Mouse (Mus musculus) spleen, embryonic (tissue): ENCODE data around the gene Mchr1.
"Not testable (repeated sequence)": the region's sequence is repeated elsewhere in the genome, so short reads cannot be mapped to it uniquely, and the experiment has no call there.

Source experiments
- CTCF ChIA-PET: fragments of 350-600 bp; sonication (Branson Sonifier 250); formaldehyde crosslinking; loops from one replicate; lab custom pipeline; 2022; lab: Charles Lee

Mchr1 gene

DNA sequence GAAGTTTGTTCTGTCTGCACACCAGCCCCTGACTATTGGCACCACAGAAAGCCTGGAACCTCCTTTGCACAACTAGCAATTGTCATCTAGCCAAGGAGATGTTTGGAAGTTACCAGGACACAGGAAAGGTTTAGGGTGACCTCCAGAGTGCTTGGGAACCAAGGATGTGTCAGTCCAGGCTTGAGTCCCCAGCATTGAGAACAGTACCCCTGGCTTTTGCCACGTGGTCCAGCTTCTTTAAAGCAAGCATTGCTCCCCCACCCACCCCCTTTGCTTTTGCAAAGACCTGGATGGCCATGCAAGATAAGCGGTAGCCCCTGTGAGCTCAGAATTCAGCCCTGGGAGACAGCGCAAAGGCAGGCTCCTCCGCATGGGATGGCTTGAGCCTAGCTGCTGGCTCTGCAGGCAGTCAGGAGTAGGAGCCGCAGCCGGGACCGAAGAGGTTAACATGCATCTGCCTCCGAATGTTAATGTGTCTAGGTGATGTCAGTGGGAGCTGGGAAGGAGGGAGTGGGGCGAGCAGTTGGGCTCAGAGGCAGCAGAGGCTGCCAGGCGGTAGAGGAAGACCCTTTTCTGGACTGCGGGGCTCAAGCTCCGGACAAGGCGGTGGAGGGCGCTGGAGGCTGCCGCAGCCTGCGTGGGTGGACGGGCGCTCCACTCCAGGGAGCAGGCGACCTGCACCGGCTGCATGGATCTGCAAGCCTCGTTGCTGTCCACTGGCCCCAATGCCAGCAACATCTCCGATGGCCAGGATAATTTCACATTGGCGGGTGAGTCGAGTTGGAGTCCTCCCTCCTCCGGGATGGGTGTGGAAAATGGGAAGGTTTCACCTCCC, at the start of gene Mchr1:
Gene Mchr1 (plus strand): TSS at position 414 of the 835 bp plus-strand sequence.
- CTCF ChIA-PET = no interaction called here

DNA sequence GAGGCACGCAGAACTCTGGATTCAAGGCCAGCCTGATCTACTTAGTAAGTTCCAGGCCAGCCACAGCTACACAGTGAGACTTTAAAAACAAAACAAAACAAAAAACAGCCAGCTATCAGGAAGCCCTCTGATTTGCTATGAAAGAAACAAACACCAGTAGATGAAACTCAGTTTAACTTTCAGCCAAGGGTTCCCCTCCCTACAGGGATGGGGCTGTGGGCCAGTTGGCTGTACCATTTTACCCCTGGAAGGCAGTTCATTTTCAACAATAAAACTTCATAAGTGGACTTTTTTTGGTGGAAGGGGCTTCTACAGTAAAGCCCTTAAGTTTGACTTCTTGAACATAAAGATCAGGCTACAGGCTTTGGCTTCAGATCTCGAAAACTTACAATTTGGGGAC, 46.2 kb upstream of the Mchr1 start:
- CTCF ChIA-PET = no interaction called here

DNA sequence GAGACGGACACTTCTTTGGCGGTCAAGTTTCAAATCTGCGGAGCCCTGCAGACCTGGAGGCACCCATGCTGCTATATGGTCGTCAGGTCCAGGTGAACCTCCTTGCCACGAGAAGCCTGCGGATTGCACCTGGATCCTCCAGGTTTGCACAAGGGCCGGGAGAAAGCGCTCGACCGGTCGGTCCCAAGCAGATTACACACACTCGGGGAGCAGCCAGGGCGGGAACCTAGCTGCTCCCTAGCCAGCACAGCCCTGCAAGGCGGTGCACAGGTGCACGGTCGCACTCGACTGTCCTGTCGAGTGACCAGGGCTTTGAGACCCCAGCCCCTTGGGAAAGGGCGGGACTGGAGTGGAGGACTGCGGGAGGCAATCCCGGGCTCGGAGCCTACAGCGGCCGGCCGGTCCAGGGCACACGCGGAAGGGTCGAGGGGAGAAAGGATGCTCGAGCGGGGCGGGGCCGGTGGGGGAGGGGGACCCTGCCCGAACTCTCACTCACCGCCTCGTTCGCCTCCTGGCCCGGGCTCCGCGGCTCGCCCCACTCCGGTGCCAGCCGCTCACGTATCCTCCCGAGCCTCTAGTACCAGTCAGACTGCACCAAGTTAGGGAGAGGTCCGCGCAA, 45.2 kb upstream of the Mchr1 start:
- CTCF ChIA-PET = no interaction called here

DNA sequence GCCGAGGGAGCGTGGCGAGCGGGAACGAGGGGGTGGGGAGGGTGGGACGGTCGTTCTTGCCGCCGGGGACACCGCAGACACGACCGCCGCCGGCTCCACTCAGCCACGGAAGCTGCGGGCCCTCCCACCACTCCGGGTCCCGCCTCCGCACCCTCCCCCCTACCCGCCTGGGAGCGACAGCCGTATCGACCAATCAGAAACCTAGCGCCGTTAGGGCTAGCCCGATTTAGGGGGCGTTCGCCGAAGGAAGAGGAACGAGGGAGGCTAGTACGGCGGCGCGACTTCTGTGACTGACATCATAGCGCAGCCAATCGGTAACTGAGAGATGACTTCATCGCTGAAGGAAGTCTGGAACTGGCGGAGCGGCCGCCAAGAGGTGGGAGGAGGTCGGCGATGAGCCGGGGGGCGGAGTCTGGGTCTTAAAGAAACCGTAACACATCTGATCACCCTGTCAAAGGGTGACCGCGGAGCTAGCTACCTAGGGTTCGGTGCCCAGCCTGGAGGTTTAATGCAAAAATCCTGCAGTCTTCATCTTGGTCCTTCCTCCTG, 44.6 kb upstream of the Mchr1 start, which contains the start of gene Mrtfa:
Gene Mrtfa (minus strand): TSS at position 128 of the 549 bp plus-strand sequence.
- CTCF ChIA-PET = no interaction called here

DNA sequence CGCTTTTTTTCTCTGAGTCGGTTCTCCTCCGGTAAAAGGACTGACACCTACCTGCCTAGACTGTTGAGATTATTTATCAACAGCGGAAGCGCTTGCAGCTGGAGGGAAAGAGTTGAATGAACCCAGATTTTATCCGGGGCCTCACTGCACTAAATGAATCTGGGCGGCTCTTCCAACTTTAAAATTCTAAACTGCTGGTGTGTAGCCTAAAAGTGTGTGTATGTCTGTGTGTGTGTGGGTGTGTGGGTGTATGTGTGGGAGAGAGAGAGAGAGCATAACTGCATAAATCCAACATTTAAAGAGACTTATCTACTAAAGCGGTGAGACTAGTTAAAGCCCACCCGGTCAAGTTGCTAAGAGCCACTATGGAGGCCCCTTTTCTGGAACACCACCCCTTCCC, 44.0 kb upstream of the Mchr1 start:
- CTCF ChIA-PET = no interaction called here

DNA sequence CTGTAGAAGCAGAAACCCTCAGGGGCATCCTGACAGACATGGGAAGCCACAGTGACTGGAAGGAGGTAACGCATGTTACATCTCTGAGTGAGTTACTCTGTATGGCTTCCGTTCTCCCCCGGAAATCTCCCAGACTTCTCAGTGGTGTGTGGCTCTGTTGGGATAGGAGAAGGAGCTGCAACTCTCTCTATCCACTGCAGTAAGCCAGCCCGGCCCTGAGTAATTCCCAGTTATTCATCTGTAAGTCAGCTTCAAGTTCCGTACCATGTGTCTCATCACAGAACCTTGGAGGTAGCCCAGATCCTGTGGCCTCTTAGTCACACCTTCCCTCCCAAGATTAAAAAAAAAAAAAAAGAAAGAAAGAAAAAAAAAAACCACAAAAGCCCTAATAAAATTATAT, 43.0 kb upstream of the Mchr1 start:
- CTCF ChIA-PET = no interaction called here

DNA sequence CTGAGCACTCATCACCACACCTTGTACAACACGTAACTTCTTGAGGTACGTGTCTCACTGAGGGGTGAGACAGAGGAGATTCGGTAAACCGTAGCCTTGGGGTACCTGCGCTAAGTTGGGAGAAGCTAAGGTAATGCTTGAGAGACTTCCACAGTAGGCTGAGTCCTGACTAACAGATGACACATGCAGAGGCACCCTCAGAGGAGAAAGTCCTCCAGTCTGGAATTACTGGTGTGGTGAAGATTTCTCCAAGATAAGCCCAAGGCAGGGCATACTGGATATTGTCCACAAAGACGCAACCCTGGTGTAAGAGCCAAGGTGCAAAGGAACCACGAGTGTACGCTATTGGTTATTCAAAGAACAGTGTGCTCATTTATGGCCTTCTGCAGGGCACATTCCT, 42.4 kb upstream of the Mchr1 start:
- CTCF ChIA-PET = no interaction called here

DNA sequence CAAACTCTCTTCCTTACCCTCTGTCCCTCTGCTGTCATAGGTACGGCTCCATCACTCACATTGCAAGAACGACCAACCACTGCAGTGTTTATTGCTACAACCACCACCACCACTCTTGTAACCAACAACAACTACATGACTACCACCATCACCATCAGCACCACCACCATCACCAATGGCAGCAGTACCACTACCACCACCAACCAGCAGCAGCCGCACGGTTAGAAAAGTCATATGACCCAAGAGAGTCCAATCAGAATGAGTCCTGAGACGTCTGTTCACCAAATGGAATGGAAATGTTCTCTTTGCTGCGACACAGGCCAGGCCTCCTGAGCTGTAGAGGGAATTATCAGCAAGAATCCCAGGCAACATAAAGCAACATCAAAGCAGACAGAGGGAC, 40.5 kb upstream of the Mchr1 start:
- CTCF ChIA-PET = interaction anchor here (0.7 kb wide), 1 partner anchor 42 kb away, joined by 4 read pairs; no protein-coding TSS in a partner anchor

DNA sequence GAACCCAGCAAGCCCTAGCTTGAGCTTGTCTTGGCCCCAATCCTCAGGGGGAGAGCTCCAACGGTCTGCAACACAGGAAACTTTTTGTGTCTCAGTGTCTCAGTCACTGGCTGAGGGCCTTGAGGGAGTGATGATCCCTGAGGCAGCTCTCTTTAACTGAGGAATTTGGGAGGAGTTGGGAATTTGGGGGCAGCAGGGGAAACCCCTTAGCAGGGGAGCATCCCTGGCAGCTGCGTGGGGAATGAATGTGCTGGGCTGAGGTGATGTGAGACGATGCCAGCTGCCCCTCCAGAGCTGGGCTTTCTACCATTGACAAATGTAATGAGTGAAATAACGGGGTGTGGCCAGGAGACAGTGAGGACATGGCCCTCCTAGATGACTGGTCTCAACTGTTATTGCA, 39.9 kb upstream of the Mchr1 start:
- CTCF ChIA-PET = no interaction called here

DNA sequence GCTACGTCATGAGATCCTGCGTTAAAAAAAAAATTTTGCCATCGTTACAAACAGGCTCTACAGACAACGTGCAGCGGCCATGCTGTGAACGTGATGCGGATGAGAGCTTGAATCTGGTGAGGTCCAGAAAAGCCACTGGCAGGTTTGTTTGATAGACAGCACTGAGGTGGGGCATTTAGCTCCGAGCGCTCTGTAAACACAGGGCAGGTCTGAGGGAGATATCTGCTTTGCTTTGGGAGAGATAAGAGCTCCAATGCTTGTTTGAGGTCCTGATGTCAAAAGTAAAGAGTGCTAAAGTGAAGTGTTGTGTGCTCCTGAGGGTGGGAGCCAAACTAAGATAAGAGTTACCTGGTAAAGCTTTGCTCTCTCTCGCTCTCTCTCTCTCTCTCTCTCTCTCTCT, 38.1 kb upstream of the Mchr1 start:
- CTCF ChIA-PET = interaction anchor here (0.6 kb wide), 1 partner anchor 572 kb away, joined by 3 read pairs; no protein-coding TSS in a partner anchor

DNA sequence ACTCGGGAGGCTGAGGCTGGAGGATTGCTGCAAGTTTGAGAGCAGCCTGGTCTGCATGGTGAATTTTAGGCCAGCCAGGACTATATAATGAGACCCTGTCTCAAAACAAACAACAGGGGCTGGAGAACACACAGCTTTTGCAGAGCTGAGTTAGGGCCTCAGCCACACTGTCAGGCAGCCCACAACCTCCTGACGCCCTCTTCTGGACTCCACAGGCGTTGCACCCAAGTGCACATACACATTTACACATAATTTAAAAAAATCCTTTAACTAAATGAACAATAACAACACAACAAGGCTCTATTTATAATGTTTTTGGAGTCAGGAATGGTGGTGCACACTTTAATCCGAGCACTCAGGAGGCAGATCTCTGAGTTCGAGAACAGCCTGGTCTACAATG, 36.9 kb upstream of the Mchr1 start:
- CTCF ChIA-PET = no interaction called here

DNA sequence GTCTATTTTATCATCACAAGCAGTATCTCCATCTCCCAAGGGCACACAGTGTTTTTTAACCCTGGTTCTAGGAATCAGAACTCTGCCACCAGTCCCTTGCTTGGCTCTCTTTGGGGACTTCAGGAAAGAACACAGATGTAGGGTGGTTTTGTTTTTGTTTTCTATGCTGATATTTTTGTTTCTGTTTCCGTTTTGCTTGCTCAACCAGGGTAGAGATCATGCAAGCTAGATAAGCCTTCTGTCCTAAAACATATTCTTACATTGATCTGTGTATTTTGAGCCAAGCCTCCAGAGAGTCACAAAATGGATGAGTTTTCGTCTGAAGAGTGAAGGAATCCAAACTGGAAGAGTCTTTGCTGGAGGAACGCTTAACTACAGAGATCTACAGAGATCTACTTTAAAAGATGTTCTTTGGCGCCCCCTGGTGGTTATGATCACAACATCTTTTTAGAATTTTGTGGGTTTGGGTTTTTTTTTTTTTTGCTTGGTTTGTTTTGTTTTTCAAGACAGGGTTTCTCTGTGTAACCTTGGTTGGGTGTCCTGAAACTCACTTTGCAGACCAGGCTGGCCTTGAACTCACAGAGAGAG, 35.8 kb upstream of the Mchr1 start:
- CTCF ChIA-PET = interaction anchor here (0.7 to 1.2 kb wide), 3 partner anchors 47 to 176 kb away, joined by 3 to 9 read pairs (median 3); no protein-coding TSS in a partner anchor

DNA sequence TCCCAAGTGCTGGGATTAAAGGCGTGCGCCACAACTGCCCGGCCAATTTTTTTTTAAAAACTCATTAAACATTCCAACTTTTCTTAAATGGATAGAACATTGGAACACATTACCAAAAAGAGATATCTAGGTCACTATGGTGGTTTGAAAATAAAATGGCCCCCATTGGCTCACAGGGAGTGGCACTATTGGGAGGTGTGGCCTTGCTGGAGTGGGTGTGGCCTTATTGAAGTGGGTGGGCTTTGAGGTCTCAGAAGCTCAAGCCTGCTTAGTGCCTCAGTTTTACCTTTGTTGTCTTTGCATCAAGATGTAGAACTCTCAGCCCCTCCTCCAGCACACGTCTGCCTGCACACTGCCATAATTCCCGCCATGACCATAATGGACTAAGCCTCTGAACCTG, 32.8 kb upstream of the Mchr1 start:
- CTCF ChIA-PET = no interaction called here

DNA sequence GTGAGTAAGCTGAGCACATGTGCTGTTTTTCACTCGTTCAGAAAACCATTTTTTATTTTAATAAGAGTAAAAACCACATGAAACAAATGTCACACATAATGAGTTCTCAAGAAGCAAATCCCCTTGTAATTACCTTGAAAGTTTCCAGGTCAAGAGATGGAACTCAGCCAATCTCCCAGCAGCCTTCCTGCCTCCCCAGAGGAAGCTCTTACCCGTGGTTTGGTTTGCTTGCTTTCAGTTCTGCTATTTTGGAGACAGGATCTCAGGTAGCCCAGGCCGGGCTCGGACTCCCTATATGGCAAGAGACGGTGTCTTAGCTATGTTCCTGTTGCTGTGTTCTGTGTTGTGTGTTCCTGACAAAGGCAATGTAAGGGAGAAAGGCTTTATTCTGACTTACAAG, 24.8 kb upstream of the Mchr1 start:
- CTCF ChIA-PET = no interaction called here

DNA sequence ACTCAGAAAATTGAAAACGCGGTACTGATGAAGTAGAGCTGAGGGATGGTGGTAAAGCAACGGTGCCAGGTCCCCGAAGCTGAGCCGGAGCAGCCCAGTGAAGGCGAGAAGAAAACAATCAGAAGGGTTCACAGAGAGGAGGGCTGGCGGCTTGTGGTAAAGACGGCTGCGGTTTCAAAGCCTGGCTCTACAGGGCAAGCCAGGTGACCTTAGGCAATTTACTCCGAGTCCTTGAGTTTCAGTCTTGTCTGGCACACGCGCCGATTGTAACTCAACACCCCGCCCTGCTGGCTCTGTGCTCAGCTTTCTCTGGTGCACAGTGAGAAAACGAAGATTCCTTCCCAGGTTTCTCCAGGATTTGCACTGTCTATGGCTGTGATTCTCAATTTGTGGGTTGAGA, 22.3 kb upstream of the Mchr1 start:
- CTCF ChIA-PET = no interaction called here

DNA sequence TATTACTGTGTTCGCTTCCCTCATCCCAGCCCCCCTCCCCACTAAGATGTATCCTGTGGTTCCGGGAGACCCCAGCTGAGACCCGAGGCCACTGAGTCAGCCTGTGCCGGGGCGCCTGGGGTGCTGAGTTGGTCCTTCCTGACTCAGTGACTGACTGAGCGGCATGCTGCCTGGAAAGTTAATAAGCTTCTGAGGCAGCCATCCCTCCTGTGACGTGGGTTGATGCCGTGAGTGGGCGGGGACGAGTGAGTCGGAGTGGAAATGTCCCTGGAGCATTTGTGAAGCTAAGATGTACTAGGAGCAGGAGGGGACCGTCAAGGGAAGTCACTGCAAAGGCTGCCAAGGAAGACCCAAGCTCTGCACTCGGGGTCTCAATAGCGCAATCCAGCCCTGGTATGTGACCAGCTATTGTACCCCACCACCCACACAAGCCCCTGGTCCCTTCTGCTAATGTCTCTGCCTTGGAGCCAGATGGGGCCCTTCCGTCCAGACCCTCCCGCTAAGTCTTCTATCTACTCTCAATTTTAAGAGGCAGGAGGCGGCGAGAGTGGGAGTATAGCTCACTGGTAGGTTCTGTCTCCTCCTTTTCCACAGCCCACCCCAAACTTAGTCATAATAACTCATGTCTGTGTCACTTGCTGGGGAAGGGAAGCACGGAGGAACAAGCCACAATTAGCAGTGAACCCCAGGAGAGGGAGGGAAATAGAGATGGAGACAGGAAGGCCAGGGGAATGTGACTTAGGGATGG, 18.2 kb upstream of the Mchr1 start:
- CTCF ChIA-PET = no interaction called here

DNA sequence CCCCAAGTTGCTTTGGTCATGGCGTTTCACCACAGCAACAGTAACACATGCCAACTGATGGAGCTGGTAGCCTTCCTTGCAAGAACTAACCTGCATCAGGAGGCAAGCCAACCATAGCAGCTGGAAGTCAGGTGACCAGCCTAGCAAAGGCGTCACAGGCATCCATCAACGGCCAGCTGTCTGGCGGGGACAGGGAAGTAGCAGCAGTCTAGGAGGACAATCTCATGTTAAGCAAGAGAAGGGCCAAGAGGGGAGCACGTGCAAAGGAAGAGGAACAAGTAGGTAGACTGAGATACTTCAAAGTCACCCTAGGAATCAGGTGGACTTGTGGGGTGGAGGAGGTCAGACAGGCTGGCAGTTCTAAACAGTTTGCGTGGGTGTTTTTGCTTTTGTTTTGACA, 16.2 kb upstream of the Mchr1 start:
- CTCF ChIA-PET = no interaction called here

DNA sequence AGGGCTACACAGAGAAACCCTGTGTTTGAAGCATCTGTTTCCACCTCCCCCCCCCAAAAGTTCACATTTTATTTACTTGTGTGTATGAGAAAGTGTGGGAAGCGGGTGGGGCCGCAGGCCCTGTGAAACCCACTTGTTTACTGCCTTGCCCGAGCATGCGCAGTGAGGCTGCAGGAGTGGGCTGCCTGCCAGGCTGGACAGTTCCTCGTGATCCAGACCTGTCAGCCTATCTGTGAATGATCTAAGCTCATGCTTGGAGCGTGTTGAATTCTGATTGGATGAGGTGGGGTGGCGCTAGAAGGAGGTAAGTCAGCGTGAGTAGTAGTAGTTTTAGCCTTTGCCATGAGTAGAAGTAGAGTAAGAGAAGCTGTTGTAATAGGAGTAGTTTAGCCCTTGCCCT, 15.2 kb upstream of the Mchr1 start:
- CTCF ChIA-PET = not testable (repeated sequence)

DNA sequence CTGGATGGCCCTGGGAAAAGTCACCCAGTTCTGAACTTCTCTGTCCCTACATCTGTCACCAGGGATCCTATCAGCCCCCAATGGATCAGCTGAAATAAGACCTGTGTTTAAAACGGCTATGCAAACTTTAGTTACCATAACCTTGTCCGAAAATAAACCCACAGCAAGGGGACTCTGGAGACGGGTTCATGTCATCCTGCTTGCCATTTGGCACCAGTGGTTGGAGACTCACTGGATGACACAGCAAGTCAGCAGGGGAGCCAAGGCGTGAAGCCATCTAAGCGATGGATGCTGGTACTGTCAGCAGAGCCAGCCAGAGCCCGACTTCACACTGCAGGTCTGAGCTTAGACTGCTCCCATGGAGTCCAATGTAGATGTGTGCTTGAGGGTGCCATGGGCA, 13.9 kb upstream of the Mchr1 start:
- CTCF ChIA-PET = no interaction called here

DNA sequence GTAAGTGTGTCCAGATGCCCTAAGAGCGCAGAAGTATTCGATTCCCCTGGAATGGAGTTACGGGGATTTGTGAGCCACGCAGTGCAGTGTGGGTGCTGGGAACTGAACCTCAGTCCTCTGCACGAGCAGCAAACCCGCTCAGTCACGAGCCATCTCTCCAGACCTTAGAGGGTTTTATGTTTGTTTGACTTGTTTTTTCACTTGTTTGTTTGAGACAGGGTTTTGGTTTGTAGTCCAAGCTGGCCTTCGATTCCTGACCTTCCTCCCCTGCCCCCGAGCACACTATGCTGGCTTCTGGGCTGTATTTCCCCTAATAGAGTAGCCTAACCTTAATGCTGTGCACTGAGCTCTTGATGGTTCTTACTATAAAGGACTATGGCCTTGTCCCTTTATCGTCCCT, 10.3 kb upstream of the Mchr1 start:
- CTCF ChIA-PET = no interaction called here

DNA sequence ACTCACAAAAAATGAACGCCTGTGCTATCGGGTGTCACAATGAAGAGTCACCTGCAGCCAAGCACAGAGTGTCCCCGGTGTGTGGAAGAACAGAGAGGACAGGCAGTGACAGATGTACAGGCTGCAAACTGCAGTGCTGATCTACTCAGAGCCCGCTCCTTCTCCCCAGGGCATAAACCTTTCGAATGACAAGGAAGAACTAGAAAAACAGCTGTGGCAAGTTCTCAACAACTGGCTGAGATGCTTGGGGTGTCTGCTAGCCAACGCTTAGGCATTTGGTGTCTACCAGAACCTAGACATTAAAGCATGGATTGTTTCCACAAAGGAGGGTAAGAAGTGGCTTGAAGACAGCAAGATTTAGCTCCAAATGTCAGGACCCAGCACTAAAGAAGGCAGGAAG, 9.6 kb upstream of the Mchr1 start:
- CTCF ChIA-PET = no interaction called here

DNA sequence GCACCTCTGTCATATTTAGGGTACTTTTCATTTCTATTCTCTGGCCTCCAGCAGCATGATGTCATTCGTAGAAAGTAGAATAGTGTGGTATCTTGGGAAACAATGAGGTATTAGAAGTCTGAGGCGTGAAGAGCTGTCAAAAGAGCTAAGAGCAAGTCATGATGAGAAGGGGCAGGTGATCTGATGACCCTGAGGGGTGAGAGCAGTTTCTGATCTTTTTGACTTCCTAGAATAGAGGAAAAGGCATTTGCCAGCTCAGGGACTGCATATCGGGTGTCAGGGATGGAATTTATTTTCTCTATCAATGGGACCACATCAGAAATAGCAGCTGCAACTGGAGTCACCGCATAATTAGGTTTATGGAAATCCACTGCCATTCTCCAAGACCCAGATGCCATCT, 8.5 kb upstream of the Mchr1 start:
- CTCF ChIA-PET = no interaction called here
